Mouse (Mus musculus): Measurements from ENCODE around the gene Ufsp1. TPM values are rescaled to one million over a fixed set of nuclear protein-coding genes. Genes with fewer than 3 reads are reported as not detected.

Ufsp1 gene
- polyA plus RNA-seq, 1 experiment from 2014 or later, result 5.4 TPM

- Histone ChIP-seq H3K9ac (peak within 1 kb of the TSS; percentile 65), H3K4me1 (peaks cover 35% of the 10 kb centered on the region), H3K4me3 (peak within 1 kb of the TSS; percentile 46), H3K4me2 (peak within 1 kb of the TSS; percentile 87), H3K36me3 (no peaks in the 10 kb centered on the region), H3K9me3 (no peaks in the 10 kb centered on the region), H3K27me3 (peaks cover 62% of the 10 kb centered on the region), H3K27ac (no peak within 1 kb of the TSS)
- ATAC-seq (ENCODE audit: insufficient number of reproducible peaks, insufficient read depth, low FRiP score, low TSS enrichment, low read depth), result no peak
- 1% methylated on average over 40 of the region's 40 CpGs for WGBS
Observed at GRCm38 (mm10) chr5:137287032-137287952, 7.1 kb upstream of the Ufsp1 start, which contains the start of gene Ache. Ache (plus strand) TSS chr5:137287519.

- Histone ChIP-seq H3K27ac (no peak overlapping the region), H3K4me1 (peaks cover 41% of the 10 kb centered on the region), H3K36me3 (no peaks in the 10 kb centered on the region), H3K4me3 (peak overlapping the region; percentile 46), H3K27me3 (peaks cover 71% of the 10 kb centered on the region), H3K4me2 (peak overlapping the region; percentile 87), H3K9me3 (no peaks in the 10 kb centered on the region), H3K9ac (peak overlapping the region; percentile 65)
- ATAC-seq (ENCODE audit: insufficient number of reproducible peaks, insufficient read depth, low FRiP score, low TSS enrichment, low read depth), result no peak
- WGBS, result under 1% methylated on average over 59 of the region's 65 CpGs
Observed at GRCm38 (mm10) chr5:137287953-137288743, 6.3 kb upstream of the Ufsp1 start.

- Histone ChIP-seq H3K4me3 (peak overlapping the region; percentile 46), H3K9me3 (no peaks in the 10 kb centered on the region), H3K27me3 (peaks cover 72% of the 10 kb centered on the region), H3K4me1 (peaks cover 45% of the 10 kb centered on the region), H3K9ac (peak overlapping the region; percentile 61; the same call in 1 of the 2 replicates), H3K36me3 (no peaks in the 10 kb centered on the region), H3K4me2 (peak overlapping the region; percentile 87), H3K27ac (0 out of 2 replicates have a peak overlapping the region, but pooled peaks have one; percentile 29)
- peak; percentile 8; the same call in 1 of the 2 replicates for ATAC-seq (ENCODE audit: insufficient number of reproducible peaks, insufficient read depth, low FRiP score, low TSS enrichment, low read depth)
- 1% methylated on average over 25 of the region's 25 CpGs for WGBS
Observed at GRCm38 (mm10) chr5:137288999-137289470, 5.4 kb upstream of the Ufsp1 start.

- 56% methylated on average over 13 of the region's 13 CpGs for WGBS
- H3K4me2 ChIP-seq, result peak overlapping the region; percentile 87
Observed at GRCm38 (mm10) chr5:137289591-137290365, 4.7 kb upstream of the Ufsp1 start.

GRCm38 (mm10) chr5:137290677-137291076, 3.8 kb upstream of the Ufsp1 start:
- no peak overlapping the region for H3K9ac ChIP-seq
- H3K27ac ChIP-seq, result no peak overlapping the region
- H3K27me3 ChIP-seq, result peaks cover 72% of the 10 kb centered on the region
- H3K4me2 ChIP-seq, result no peak overlapping the region
- H3K4me3 ChIP-seq, result no peak overlapping the region
- H3K4me1 ChIP-seq, result peaks cover 55% of the 10 kb centered on the region
- no peaks in the 10 kb centered on the region for H3K9me3 ChIP-seq
- ATAC-seq (ENCODE audit: insufficient number of reproducible peaks, insufficient read depth, low FRiP score, low TSS enrichment, low read depth), result no peak
- WGBS, result 19% methylated on average over 15 of the region's 15 CpGs
- peaks cover 10% of the 10 kb centered on the region for H3K36me3 ChIP-seq

More at GRCm38 (mm10) chr5:137289591-137290365, 4.7 kb upstream of the Ufsp1 start:
- H3K9ac ChIP-seq, result no peak overlapping the region; the same call in 1 of the 2 replicates
- peaks cover under 1% of the 10 kb centered on the region for H3K36me3 ChIP-seq
- H3K4me1 ChIP-seq, result peaks cover 47% of the 10 kb centered on the region
- H3K27ac ChIP-seq, result 0 out of 2 replicates have a peak overlapping the region, but pooled peaks have one; percentile 29
- peak overlapping the region; percentile 46; the same call in 1 of the 2 replicates for H3K4me3 ChIP-seq
- peaks cover 72% of the 10 kb centered on the region for H3K27me3 ChIP-seq
- no peaks in the 10 kb centered on the region for H3K9me3 ChIP-seq
- no peak for ATAC-seq (ENCODE audit: insufficient number of reproducible peaks, insufficient read depth, low FRiP score, low TSS enrichment, low read depth)

GRCm38 (mm10) chr5:137291381-137291926, 3.0 kb upstream of the Ufsp1 start:
- Histone ChIP-seq H3K36me3 (peaks cover 18% of the 10 kb centered on the region), H3K4me3 (no peak overlapping the region), H3K4me1 (peaks cover 54% of the 10 kb centered on the region), H3K27ac (no peak overlapping the region), H3K4me2 (no peak overlapping the region), H3K9ac (no peak overlapping the region), H3K27me3 (peaks cover 65% of the 10 kb centered on the region), H3K9me3 (no peaks in the 10 kb centered on the region)
- no peak for ATAC-seq (ENCODE audit: insufficient number of reproducible peaks, insufficient read depth, low FRiP score, low TSS enrichment, low read depth)
- WGBS, result 69% methylated on average over 15 of the region's 15 CpGs

GRCm38 (mm10) chr5:137293282-137293681, 1.1 kb upstream of the Ufsp1 start:
- H3K9me3 ChIP-seq, result no peaks in the 10 kb centered on the region
- peak overlapping the region; percentile 98 for H3K4me2 ChIP-seq
- H3K27me3 ChIP-seq, result peaks cover 49% of the 10 kb centered on the region
- H3K9ac ChIP-seq, result peak overlapping the region; percentile 84
- peak overlapping the region; percentile 88 for H3K27ac ChIP-seq
- WGBS, result 2% methylated on average over 15 of the region's 15 CpGs
- H3K4me3 ChIP-seq, result peak overlapping the region; percentile 61
- peaks cover 38% of the 10 kb centered on the region for H3K4me1 ChIP-seq
- no peak for ATAC-seq (ENCODE audit: insufficient number of reproducible peaks, insufficient read depth, low FRiP score, low TSS enrichment, low read depth)
- peaks cover 36% of the 10 kb centered on the region for H3K36me3 ChIP-seq

GRCm38 (mm10) chr5:137294744-137295093, 290 bp downstream of the Ufsp1 start:
- no peaks in the 10 kb centered on the region for H3K9me3 ChIP-seq
- H3K4me3 ChIP-seq, result peak overlapping the region; percentile 61
- H3K4me1 ChIP-seq, result peaks cover 26% of the 10 kb centered on the region
- H3K27me3 ChIP-seq, result peaks cover 36% of the 10 kb centered on the region
- H3K36me3 ChIP-seq, result peaks cover 50% of the 10 kb centered on the region
- peak overlapping the region; percentile 98 for H3K4me2 ChIP-seq
- H3K27ac ChIP-seq, result peak overlapping the region; percentile 88
- H3K9ac ChIP-seq, result peak overlapping the region; percentile 84
- 7% methylated on average over 18 of the region's 18 CpGs for WGBS
- peak; percentile 29 for ATAC-seq (ENCODE audit: insufficient number of reproducible peaks, insufficient read depth, low FRiP score, low TSS enrichment, low read depth)

GRCm38 (mm10) chr5:137295296-137295695, 867 bp downstream of the Ufsp1 start:
- Histone ChIP-seq H3K9me3 (no peaks in the 10 kb centered on the region), H3K4me3 (peak overlapping the region; percentile 61; the same call in 1 of the 2 replicates), H3K27ac (peak overlapping the region; percentile 88), H3K36me3 (peaks cover 56% of the 10 kb centered on the region), H3K4me1 (peaks cover 23% of the 10 kb centered on the region), H3K9ac (peak overlapping the region; percentile 84), H3K27me3 (peaks cover 30% of the 10 kb centered on the region), H3K4me2 (peak overlapping the region; percentile 98)
- WGBS, result 78% methylated on average over 9 of the region's 9 CpGs
- no peak for ATAC-seq (ENCODE audit: insufficient number of reproducible peaks, insufficient read depth, low FRiP score, low TSS enrichment, low read depth)

- Histone ChIP-seq H3K27ac (no peak overlapping the region), H3K27me3 (peaks cover 26% of the 10 kb centered on the region), H3K4me2 (no peak overlapping the region), H3K9me3 (no peaks in the 10 kb centered on the region), H3K9ac (no peak overlapping the region; the same call in 1 of the 2 replicates), H3K4me3 (no peak overlapping the region), H3K36me3 (peaks cover 60% of the 10 kb centered on the region), H3K4me1 (peaks cover 22% of the 10 kb centered on the region)
- no peak for ATAC-seq (ENCODE audit: insufficient number of reproducible peaks, insufficient read depth, low FRiP score, low TSS enrichment, low read depth)
- WGBS, result 92% methylated on average over 15 of the region's 15 CpGs
Observed at GRCm38 (mm10) chr5:137295712-137296111, 1.3 kb downstream of the Ufsp1 start.

All from embryonic facial prominence, embryonic 13.5 days (tissue).